In genomic region chr13:47080905-47081505, GRCm38 (mm10) we compare ENCODE assay signal across 12 mouse cellular contexts. TPM values are rescaled to one million over a fixed set of nuclear protein-coding genes. Genes with fewer than 3 reads are reported as not detected.
DNase-seq lines count a peak whose midpoint lies in the region; ATAC-seq and TF ChIP-seq lines count a peak whose summit lies in the region.
"Had no signal": no experiment of that assay in that cellular context is flagged by ENCODE, and none has a peak within 500 bp of the region (broad histone marks: within the 10 kb centered on the region; RNA-seq: fewer than 3 reads in every experiment).

No protein-coding gene starts in this region.

- DNase-seq in 3T3-L1 (ENCODE audit: low read depth, low spot score) = peak; percentile 33
- DNase-seq in A20 (ENCODE audit: low read depth, low spot score) = peak; percentile 48
- DNase-seq in ZHBTc4 (ENCODE audit: low read depth, low spot score) = peak; percentile 67
- no peak for DNase-seq in retina, embryonic 14.5 days (ENCODE audit: low spot score)
- DNase-seq in spleen, postnatal 4 days (ENCODE audit: low spot score in 2 of 2) = no peak
- no peak for DNase-seq in frontal cortex, postnatal 10 days (ENCODE audit: low spot score in 2 of 2)
- DNase-seq: heart, postnatal 10 days; kidney, adult 9 months had no signal

- H3K9me3 ChIP-seq in intestine, postnatal 0 days (ENCODE audit: control insufficient read depth) = no peaks in the 10 kb centered on the region
- H3K9me3 ChIP-seq in intestine, embryonic 16.5 days (ENCODE audit: control insufficient read depth, low read length) = no peaks in the 10 kb centered on the region
- H3K9me3 ChIP-seq: embryonic facial prominence, embryonic 15.5 days; limb, embryonic 15.5 days had no signal

- H3K4me1 ChIP-seq in intestine, postnatal 0 days (replicated peaks; ENCODE audit: control insufficient read depth, insufficient read depth, low read length) = no peaks in the 10 kb centered on the region
- no peaks in the 10 kb centered on the region for H3K4me1 ChIP-seq in intestine, embryonic 16.5 days (ENCODE audit: control insufficient read depth, insufficient read depth, low read length)
- H3K4me1 ChIP-seq: embryonic facial prominence, embryonic 15.5 days; limb, embryonic 15.5 days had no signal

- no peaks in the 10 kb centered on the region for H3K27me3 ChIP-seq in intestine, postnatal 0 days (replicated peaks; ENCODE audit: control insufficient read depth, insufficient read depth, low read length)
- H3K27me3 ChIP-seq in intestine, embryonic 16.5 days (replicated peaks; ENCODE audit: control insufficient read depth, insufficient read depth, low read length) = no peaks in the 10 kb centered on the region
- H3K27me3 ChIP-seq: embryonic facial prominence, embryonic 15.5 days; limb, embryonic 15.5 days had no signal

- no peak overlapping the region for H3K4me2 ChIP-seq in intestine, postnatal 0 days (replicated peaks; ENCODE audit: low read depth)
- H3K4me2 ChIP-seq in intestine, embryonic 16.5 days (ENCODE audit: low read depth, low read length) = no peak overlapping the region
- H3K4me2 ChIP-seq: embryonic facial prominence, embryonic 15.5 days; limb, embryonic 15.5 days had no signal

- no peak overlapping the region for H3K27ac ChIP-seq in intestine, postnatal 0 days (ENCODE audit: low read depth, low read length)
- H3K27ac ChIP-seq in intestine, embryonic 16.5 days (ENCODE audit: low read length) = no peak overlapping the region
- H3K27ac ChIP-seq: embryonic facial prominence, embryonic 15.5 days; limb, embryonic 15.5 days had no signal

- no peak for ATAC-seq in intestine, postnatal 0 days
- no peak for ATAC-seq in intestine, embryonic 16.5 days

- no peak overlapping the region for H3K4me3 ChIP-seq in intestine, postnatal 0 days (ENCODE audit: low read depth, low read length)
- no peak overlapping the region for H3K4me3 ChIP-seq in intestine, embryonic 16.5 days (ENCODE audit: low read length)
- H3K4me3 ChIP-seq: embryonic facial prominence, embryonic 15.5 days; limb, embryonic 15.5 days had no signal

- peak; percentile 62 for TF ChIP-seq CTCF in intestine, postnatal 0 days (IDR thresholded peaks at IDR 0.05; ENCODE audit: low read depth)

- no peak overlapping the region for H3K9ac ChIP-seq in intestine, postnatal 0 days (ENCODE audit: low read depth, low read length)
- no peak overlapping the region for H3K9ac ChIP-seq in intestine, embryonic 16.5 days (ENCODE audit: low read depth, low read length)
- H3K9ac ChIP-seq: embryonic facial prominence, embryonic 15.5 days; limb, embryonic 15.5 days had no signal

- 88% methylated on average over 4 of the region's 4 CpGs for WGBS in intestine, postnatal 0 days
- 83% methylated on average over 4 of the region's 4 CpGs for WGBS in intestine, embryonic 16.5 days

- peaks cover 47% of the 10 kb centered on the region for H3K36me3 ChIP-seq in intestine, postnatal 0 days (ENCODE audit: control insufficient read depth, insufficient read depth)
- peaks cover 8% of the 10 kb centered on the region for H3K36me3 ChIP-seq in intestine, embryonic 16.5 days (ENCODE audit: control insufficient read depth, insufficient read depth, low read length)

RNA-seq across cellular contexts. Expression of gene Dek, which starts 25.0 kb away (rescaled TPM):
- polyA plus RNA-seq in intestine, postnatal 0 days (2015; fragmentation: Nextera tagmentation; extraction: Ambion mirVana) = 115 and 120 TPM in 2 replicates
- 136 and 155 TPM in 2 replicates for polyA plus RNA-seq in intestine, embryonic 16.5 days (2015; fragmentation: Nextera tagmentation; extraction: Ambion mirVana)

RNA-seq across cellular contexts. Expression of gene Tpmt, which starts 36.5 kb away (rescaled TPM):
- polyA plus RNA-seq in intestine, postnatal 0 days (2015; fragmentation: Nextera tagmentation; extraction: Ambion mirVana) = 21.6 and 21.9 TPM in 2 replicates
- polyA plus RNA-seq in intestine, embryonic 16.5 days (2015; fragmentation: Nextera tagmentation; extraction: Ambion mirVana) = 27.6 and 27.9 TPM in 2 replicates

RNA-seq across cellular contexts. Expression of gene Kdm1b, which starts 37.7 kb away (rescaled TPM):
- 6.7 and 7.2 TPM in 2 replicates for polyA plus RNA-seq in intestine, postnatal 0 days (2015; fragmentation: Nextera tagmentation; extraction: Ambion mirVana)
- 10.2 and 11.0 TPM in 2 replicates for polyA plus RNA-seq in intestine, embryonic 16.5 days (2015; fragmentation: Nextera tagmentation; extraction: Ambion mirVana)

RNA-seq across cellular contexts. Expression of gene Rnf144b, which starts 41.5 kb away (rescaled TPM):
- 1.7 and 2.0 TPM in 2 replicates for polyA plus RNA-seq in intestine, postnatal 0 days (2015; fragmentation: Nextera tagmentation; extraction: Ambion mirVana)
- 1.0 and 1.1 TPM in 2 replicates for polyA plus RNA-seq in intestine, embryonic 16.5 days (2015; fragmentation: Nextera tagmentation; extraction: Ambion mirVana)

Comparison
In these comparisons a context has a peak if more than half of its experiments do, and no peak if none do; other contexts are left out.
1. DNase-seq: peak in 3T3-L1 (single experiment), A20 (single experiment) and ZHBTc4 (single experiment); none in retina, embryonic 14.5 days (single experiment), spleen, postnatal 4 days (0 of 2) and frontal cortex, postnatal 10 days (0 of 2).